Mouse (Mus musculus) adrenal gland, adult 8-10 months (tissue): ENCODE measurements around the gene Gstcd. TPM values are rescaled to one million over a fixed set of nuclear protein-coding genes. Genes with fewer than 3 reads are reported as not detected.

Experiments used
- DNase-seq: peaks from one replicate; pipeline ENCODE4 v3.0.0; 2022
- total RNA-seq, 4 experiments: library from RNA; stranded (reverse); gene quantifications; 2 replicates each; pipeline ENCODE4 v1.2.4; 2022

Gstcd gene
- total RNA-seq, 4 experiments from 2014 or later: 12.6 to 14.0 (median 13.4) TPM

GRCm38 (mm10) chr3:133007250-133007649 lies 84.6 kb downstream of the Gstcd start:
- DNase-seq: no peak

GRCm38 (mm10) chr3:132996299-132996698 lies 95.5 kb downstream of the Gstcd start:
- no peak for DNase-seq

GRCm38 (mm10) chr3:132995904-132996267 lies 95.9 kb downstream of the Gstcd start:
- no peak for DNase-seq

- no peak for DNase-seq
Measured at GRCm38 (mm10) chr3:132995172-132995903, 96.5 kb downstream of the Gstcd start.

- no peak for DNase-seq
Measured at GRCm38 (mm10) chr3:132986188-132986587, 105.6 kb downstream of the Gstcd start.

GRCm38 (mm10) chr3:132983845-132984485 lies 107.9 kb downstream of the Gstcd start:
- DNase-seq: no peak

GRCm38 (mm10) chr3:132981968-132982367 lies 109.9 kb downstream of the Gstcd start:
- DNase-seq: no peak

GRCm38 (mm10) chr3:132979781-132980461 lies 111.9 kb downstream of the Gstcd start:
- DNase-seq: no peak

GRCm38 (mm10) chr3:132966255-132966654 lies 125.6 kb downstream of the Gstcd start:
- no peak for DNase-seq

GRCm38 (mm10) chr3:132964715-132965507 lies 126.9 kb downstream of the Gstcd start:
- DNase-seq: no peak

- DNase-seq: no peak
Measured at GRCm38 (mm10) chr3:132962631-132963361, 129.0 kb downstream of the Gstcd start.

- DNase-seq: no peak
Measured at GRCm38 (mm10) chr3:132950529-132950880, 141.3 kb downstream of the Gstcd start.

GRCm38 (mm10) chr3:132949791-132950528 lies 141.9 kb downstream of the Gstcd start, which contains the start of gene Npnt:
Npnt (minus strand) TSS chr3:132950291.
- peak; percentile 5 for DNase-seq

- DNase-seq: no peak
Measured at GRCm38 (mm10) chr3:132949380-132949790, 142.4 kb downstream of the Gstcd start.

GRCm38 (mm10) chr3:132948298-132948795 lies 143.5 kb downstream of the Gstcd start:
- no peak for DNase-seq

GRCm38 (mm10) chr3:132946086-132946485 lies 145.7 kb downstream of the Gstcd start:
- DNase-seq: no peak

GRCm38 (mm10) chr3:132945669-132946068 lies 146.2 kb downstream of the Gstcd start:
- no peak for DNase-seq

GRCm38 (mm10) chr3:132944609-132945008 lies 147.2 kb downstream of the Gstcd start:
- DNase-seq: no peak

- DNase-seq: no peak
Measured at GRCm38 (mm10) chr3:132944193-132944592, 147.6 kb downstream of the Gstcd start.

GRCm38 (mm10) chr3:132942778-132943177 lies 149.1 kb downstream of the Gstcd start:
- no peak for DNase-seq
